19 mouse cellular contexts compared by ENCODE assay signal in the genomic region with DNA sequence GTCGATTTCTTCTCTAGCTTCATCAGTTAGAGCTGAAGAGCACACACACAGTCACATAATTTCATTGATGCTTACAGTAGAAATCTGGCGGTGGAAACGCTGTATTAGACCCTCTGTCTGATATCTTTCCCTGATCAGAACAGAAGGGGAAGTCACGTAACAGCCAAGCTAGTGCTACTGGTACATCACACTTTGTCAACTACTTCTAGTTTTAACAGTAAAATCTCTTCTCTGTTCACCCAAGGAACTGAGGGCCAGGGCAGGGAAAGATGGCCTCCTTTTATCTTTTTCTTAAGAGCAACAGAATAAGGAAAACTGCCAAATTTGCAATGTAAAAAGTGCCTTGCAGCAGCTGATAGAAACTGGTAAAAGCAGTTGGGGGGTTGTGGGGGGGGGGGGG.
"Had no signal": no experiment of that assay in that cellular context is flagged by ENCODE, and none has a peak within 500 bp of the region (broad histone marks: within the 10 kb centered on the region; RNA-seq: fewer than 3 reads in every experiment).

No protein-coding gene starts in this region.

- H3K27ac ChIP-seq: limb, embryonic 12.5 days; limb, embryonic 15.5 days; liver, embryonic 14.5 days; midbrain, embryonic 10.5 days; midbrain, embryonic 13.5 days; stomach, embryonic 15.5 days had no signal

- DNase-seq: kidney, adult 9 months; kidney, postnatal 14 days; kidney, postnatal 4 days; left cerebral cortex, postnatal 4 days; liver, postnatal 0 days; lung, embryonic 14.5 days; lung, postnatal 14 days; lung, postnatal 4 days; right cerebral cortex, adult 18-20 months; right cerebral cortex, postnatal 25 days; spleen, adult 18-20 months; thymus, postnatal 25 days had no signal

- H3K9ac ChIP-seq: limb, embryonic 12.5 days; limb, embryonic 15.5 days; liver, embryonic 14.5 days; liver, postnatal 0 days; lung, embryonic 14.5 days; midbrain, embryonic 13.5 days; stomach, embryonic 15.5 days had no signal

- H3K4me3 ChIP-seq: limb, embryonic 12.5 days; limb, embryonic 15.5 days; midbrain, embryonic 10.5 days; midbrain, embryonic 13.5 days; stomach, embryonic 15.5 days had no signal

- H3K4me2 ChIP-seq: limb, embryonic 12.5 days; limb, embryonic 15.5 days; liver, embryonic 11.5 days; lung, embryonic 14.5 days; midbrain, embryonic 13.5 days; stomach, embryonic 15.5 days had no signal

- H3K36me3 ChIP-seq: limb, embryonic 12.5 days; limb, embryonic 15.5 days; midbrain, embryonic 10.5 days; midbrain, embryonic 13.5 days; stomach, embryonic 15.5 days had no signal

- H3K9me3 ChIP-seq: limb, embryonic 12.5 days; limb, embryonic 15.5 days; midbrain, embryonic 10.5 days; midbrain, embryonic 13.5 days; stomach, embryonic 15.5 days had no signal

- ATAC-seq: liver, postnatal 0 days; midbrain, embryonic 13.5 days had no signal

- H3K27me3 ChIP-seq: limb, embryonic 12.5 days; limb, embryonic 15.5 days; midbrain, embryonic 13.5 days; stomach, embryonic 15.5 days had no signal

- H3K4me1 ChIP-seq: midbrain, embryonic 10.5 days had no signal
